10 mouse cellular contexts compared by ENCODE assay signal in genomic region chr11:42000190-42001098, GRCm38 (mm10). TPM values are rescaled to one million over a fixed set of nuclear protein-coding genes. Genes with fewer than 3 reads are reported as not detected.
DNase-seq lines count a peak whose midpoint lies in the region; ATAC-seq lines count a peak whose summit lies in the region.
"Had no signal": no experiment of that assay in that cellular context is flagged by ENCODE, and none has a peak within 500 bp of the region (broad histone marks: within the 10 kb centered on the region; RNA-seq: fewer than 3 reads in every experiment).

Gabrg2 (minus strand) TSS chr11:42000857.

- H3K27ac ChIP-seq in forebrain, embryonic 10.5 days, result 0 out of 2 replicates have a peak within 1 kb of the TSS, but pooled peaks have one; percentile 51
- H3K27ac ChIP-seq: lung, embryonic 15.5 days had no signal

- no peak for ATAC-seq in granulocyte monocyte progenitor cell, adult 5-6 weeks (replicated peaks; ENCODE audit: poor library complexity, severe bottlenecking)

- peak within 1 kb of the TSS; percentile 48 for H3K4me3 ChIP-seq in forebrain, embryonic 10.5 days
- H3K4me3 ChIP-seq: lung, embryonic 15.5 days had no signal

- peaks cover 23% of the 10 kb centered on the region for H3K4me1 ChIP-seq in forebrain, embryonic 10.5 days
- H3K4me1 ChIP-seq: lung, embryonic 15.5 days had no signal

- H3K36me3 ChIP-seq in forebrain, embryonic 10.5 days (replicated peaks), result no peaks in the 10 kb centered on the region
- H3K36me3 ChIP-seq: lung, embryonic 15.5 days had no signal

- H3K27me3 ChIP-seq in forebrain, embryonic 10.5 days (ENCODE audit: poor library complexity, severe bottlenecking), result no peaks in the 10 kb centered on the region
- H3K27me3 ChIP-seq: lung, embryonic 15.5 days had no signal

- 3% methylated on average over 20 of the region's 20 CpGs for WGBS in forebrain, embryonic 10.5 days

- no peaks in the 10 kb centered on the region for H3K9me3 ChIP-seq in forebrain, embryonic 10.5 days
- H3K9me3 ChIP-seq: lung, embryonic 15.5 days had no signal

- peak; percentile 48 for DNase-seq in cerebellum, adult 11-12 months
- peak; percentile 17 for DNase-seq in forebrain, embryonic 10.5 days (ENCODE audit: extremely low spot score, low spot score)
- DNase-seq in layer of hippocampus, adult 8-10 months (ENCODE audit: low spot score in 2 of 2), result peak; percentile 22 to 46
- DNase-seq in neural tube, embryonic 10.5 days (ENCODE audit: extremely low spot score, low spot score), result peak; percentile 14
- DNase-seq in adrenal gland, postnatal 4 days (ENCODE audit: low spot score in 2 of 2), result no peak
- DNase-seq in kidney, postnatal 10 days, result no peak
- DNase-seq in urinary bladder, postnatal 36 days (ENCODE audit: low spot score in 2 of 2), result no peak

RNA-seq across cellular contexts. Expression of gene Gabrg2, which starts in this region (rescaled TPM):
- 1.3 and 2.6 TPM in 2 replicates for polyA plus RNA-seq in forebrain, embryonic 10.5 days (2016; fragmentation: Nextera tagmentation; extraction: Ambion mirVana)
- total RNA-seq in layer of hippocampus, adult 8-10 months (2022), result 100 to 1,000 TPM; 144 to 178 (median 158) TPM
- not detected in 2 replicates for total RNA-seq in granulocyte monocyte progenitor cell, adult 5-6 weeks (2014; fragmentation: Nextera tagmentation)
- not detected in 2 replicates for total RNA-seq in granulocyte monocyte progenitor cell, adult 5-6 weeks (2017)
- total RNA-seq in adrenal gland, postnatal 4 days (2021), result 1 to 10 TPM; 2.2 to 3.0 TPM
- total RNA-seq: heart, postnatal 36 days had no signal

Comparison
In these comparisons a context has a peak if more than half of its experiments do, and no peak if none do; other contexts are left out.
1. RNA of gene Gabrg2 (total RNA-seq): 144 to 178 TPM in layer of hippocampus, adult 8-10 months; 2.2 to 3.0 TPM in adrenal gland, postnatal 4 days and not detected in granulocyte monocyte progenitor cell, adult 5-6 weeks; every median in the first group is over 10 times any median in the second.
2. DNase-seq: peak in cerebellum, adult 11-12 months (single experiment), forebrain, embryonic 10.5 days (single experiment), layer of hippocampus, adult 8-10 months (2 of 2) and neural tube, embryonic 10.5 days (single experiment); none in adrenal gland, postnatal 4 days (0 of 2), kidney, postnatal 10 days (single experiment) and urinary bladder, postnatal 36 days (0 of 2).